Mouse (Mus musculus) embryonic facial prominence, embryonic 14.5 days (tissue): ENCODE measurements around the gene Tpmt. TPM values are rescaled to one million over a fixed set of nuclear protein-coding genes. Genes with fewer than 3 reads are reported as not detected.
A peak's percentile ranks its signal among the peaks of the same experiment; 100 is the strongest.

Source experiments
- ATAC-seq: fragments of 200-750 bp; cut with Nextera tagmentation; 2 replicates; pipeline ENCODE4 v1.8.0; 2017; ENCODE audit warnings: low read depth, moderate number of reproducible peaks, moderate TSS enrichment
- DNase-seq: peaks from one replicate; pipeline ENCODE4 v3.0.0-alpha.2; 2015; ENCODE audit warnings: low spot score
- H3K27ac ChIP-seq: fragments of 300-500 bp; sonication (generic); replicated peaks from 2 replicates; pipeline ENCODE4 v1.5.1; 2014; ENCODE audit warnings: low read depth, mild to moderate bottlenecking, low read length, moderate library complexity
- H3K27me3 ChIP-seq: fragments of 300-500 bp; sonication (generic); replicated peaks from 2 replicates; pipeline ENCODE4 v1.6.1; 2014; ENCODE audit warnings: low read length; ENCODE audit not compliant: control insufficient read depth, insufficient read depth
- H3K36me3 ChIP-seq: fragments of 300-500 bp; sonication (generic); 2 replicates; pipeline ENCODE4 v1.6.1; 2014; ENCODE audit warnings: low read length, mixed read lengths; ENCODE audit not compliant: control insufficient read depth, insufficient read depth
- H3K4me1 ChIP-seq: fragments of 300-500 bp; sonication (generic); 2 replicates; pipeline ENCODE4 v1.6.1; 2014; ENCODE audit warnings: antibody characterized with exemption, low read length; ENCODE audit not compliant: control insufficient read depth, insufficient read depth
- H3K4me2 ChIP-seq: fragments of 300-500 bp; sonication (generic); 2 replicates; pipeline ENCODE4 v1.6.1; 2014; ENCODE audit warnings: low read depth, mild to moderate bottlenecking, low read length, moderate library complexity, mixed read lengths
- H3K4me3 ChIP-seq: fragments of 300-500 bp; sonication (generic); 2 replicates; pipeline ENCODE4 v1.5.1; 2014; ENCODE audit warnings: low read depth, mild to moderate bottlenecking, low read length
- H3K9ac ChIP-seq: fragments of 300-500 bp; sonication (generic); 2 replicates; pipeline ENCODE4 v1.6.1; 2014; ENCODE audit warnings: low read depth, mild to moderate bottlenecking, low read length, moderate library complexity, mixed read lengths
- H3K9me3 ChIP-seq: fragments of 300-500 bp; sonication (generic); 2 replicates; pipeline ENCODE4 v1.6.1; 2016; ENCODE audit warnings: low read length; ENCODE audit not compliant: control insufficient read depth
- WGBS: fragments of 180-500 bp; shearing (Covaris S2); extraction: QIAGEN DNeasy Blood & Tissue Kit; methylation state at CpG from one replicate; pipeline ENCODE4 v1.1.7; 2014; 5-methylcytosine and 5-hydroxymethylcytosine counted together
- polyA plus RNA-seq: library from polyadenylated mRNA; unstranded; fragments of >200 nt; fragmentation: Nextera tagmentation; extraction: Ambion mirVana; gene quantifications from 2 replicates; pipeline ENCODE4 v1.2.1, GENCODE M21; 2014

Tpmt gene
- polyA plus RNA-seq, 1 experiment from 2014 or later, result 17.7 TPM

DNA sequence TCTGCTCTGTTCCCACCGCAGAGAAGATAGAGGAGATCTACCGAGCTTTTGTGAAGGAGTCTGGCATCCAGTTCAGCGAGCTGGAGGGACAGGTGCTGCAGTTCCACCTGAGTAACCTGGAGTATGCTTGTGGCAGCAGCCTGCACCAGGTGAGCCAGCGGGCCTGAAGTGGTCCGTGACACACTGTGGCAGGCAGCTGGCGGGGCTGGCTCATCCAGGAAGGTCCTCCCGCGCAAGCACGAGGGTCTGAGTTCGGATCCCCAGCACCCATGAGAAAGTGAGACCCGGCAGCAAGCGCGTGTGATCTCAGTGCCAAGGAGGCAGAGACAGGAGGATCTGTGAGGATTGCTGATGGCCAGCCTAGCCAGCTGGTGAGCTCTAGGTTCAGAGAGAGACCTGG, 27.3 kb upstream of the Tpmt start:
- no peaks in the 10 kb centered on the region for H3K27me3 ChIP-seq
- no peaks in the 10 kb centered on the region for H3K4me1 ChIP-seq
- WGBS, result 91% methylated on average over 13 of the region's 13 CpGs
- H3K4me3 ChIP-seq, result no peak overlapping the region
- no peaks in the 10 kb centered on the region for H3K9me3 ChIP-seq
- no peak overlapping the region for H3K4me2 ChIP-seq
- DNase-seq, result no peak
- H3K36me3 ChIP-seq, result peaks cover 36% of the 10 kb centered on the region
- no peak for ATAC-seq
- no peak overlapping the region for H3K27ac ChIP-seq
- no peak overlapping the region for H3K9ac ChIP-seq

DNA sequence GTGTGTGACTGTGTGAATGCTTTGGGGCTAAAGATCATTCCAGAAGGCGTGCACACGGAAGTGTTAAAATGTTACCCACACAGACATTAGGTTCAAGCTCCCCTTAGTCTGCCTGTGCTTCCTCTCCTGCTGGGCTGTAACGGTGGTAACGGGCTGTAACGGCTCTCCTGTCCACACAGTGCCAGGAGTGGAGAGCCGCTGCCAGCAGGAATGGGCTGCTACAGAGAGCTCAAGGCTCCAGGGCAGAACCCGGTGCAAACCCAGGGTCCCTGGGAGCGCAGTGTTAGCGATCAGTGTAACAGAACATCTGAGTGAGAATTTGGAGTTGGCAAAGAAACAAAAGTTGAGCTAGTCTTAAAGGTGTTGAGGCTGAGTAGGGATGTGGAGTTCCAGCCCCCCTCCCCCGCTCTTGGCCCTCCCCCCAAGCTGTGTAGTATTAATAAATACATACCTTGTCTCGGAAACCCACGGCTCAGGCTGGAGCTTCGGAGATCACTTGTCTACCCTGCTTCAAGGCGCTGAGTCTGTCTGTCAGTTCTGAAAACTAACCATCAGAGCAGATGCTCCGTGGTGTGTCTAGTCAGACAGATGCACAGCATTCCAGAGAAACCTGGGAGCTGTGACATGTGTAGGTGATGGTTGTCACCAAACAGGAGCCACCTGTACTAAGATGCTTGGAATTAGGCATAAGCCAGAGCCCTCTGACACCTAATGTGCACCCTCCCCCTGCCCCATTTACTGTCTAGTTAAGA, 26.0 kb upstream of the Tpmt start:
- Histone ChIP-seq H3K9ac (no peak overlapping the region), H3K27ac (no peak overlapping the region), H3K36me3 (peaks cover 42% of the 10 kb centered on the region), H3K4me2 (no peak overlapping the region), H3K4me1 (no peaks in the 10 kb centered on the region), H3K4me3 (no peak overlapping the region), H3K9me3 (no peaks in the 10 kb centered on the region), H3K27me3 (no peaks in the 10 kb centered on the region)
- WGBS, result 74% methylated on average over 15 of the region's 15 CpGs
- peak; percentile 5 for DNase-seq
- no peak; the same call in 1 of the 2 replicates for ATAC-seq

DNA sequence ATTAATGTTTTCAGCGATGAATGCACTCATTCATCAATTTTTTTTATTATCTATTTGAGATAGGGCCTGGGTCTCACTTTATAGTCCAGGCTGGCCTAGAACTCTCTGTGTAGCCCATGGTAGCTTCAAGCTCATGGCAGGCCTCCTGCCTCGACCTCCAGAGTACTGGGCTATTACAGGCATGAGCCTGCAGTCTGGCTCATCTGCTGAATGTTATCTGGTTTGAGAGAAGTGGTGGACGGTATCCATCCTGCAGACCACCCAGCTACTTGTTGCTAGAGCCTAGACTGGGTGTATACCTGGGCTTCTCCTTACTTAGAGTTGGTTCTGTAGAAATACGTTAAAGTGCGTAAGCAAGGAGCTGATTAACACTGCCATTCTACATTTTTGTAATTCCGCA, 22.5 kb upstream of the Tpmt start:
- WGBS, result 89% methylated on average over 6 of the region's 6 CpGs
- H3K27ac ChIP-seq, result no peak overlapping the region

DNA sequence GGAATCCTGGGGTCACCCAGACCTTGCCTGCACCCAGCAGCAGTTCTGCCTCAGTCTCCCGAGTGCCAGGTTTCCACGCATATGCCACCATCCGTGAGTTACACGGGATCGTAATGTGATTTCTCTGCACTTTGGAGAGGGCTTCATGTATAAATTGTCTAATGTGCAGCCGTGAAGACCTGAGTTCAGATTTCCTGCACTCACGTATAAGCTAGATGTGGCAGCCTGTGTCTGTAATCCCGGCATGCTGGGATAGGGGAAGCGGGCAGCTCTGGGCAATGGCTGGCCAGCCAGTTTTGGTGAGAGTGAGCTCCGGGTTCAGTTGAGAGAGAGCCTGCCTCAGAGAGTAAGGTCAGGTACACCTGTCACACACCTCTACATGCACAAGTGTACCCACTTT, 22.0 kb upstream of the Tpmt start:
- no peak overlapping the region for H3K4me3 ChIP-seq
- no peaks in the 10 kb centered on the region for H3K27me3 ChIP-seq
- H3K9me3 ChIP-seq, result no peaks in the 10 kb centered on the region
- no peak overlapping the region for H3K9ac ChIP-seq
- H3K27ac ChIP-seq, result no peak overlapping the region
- no peak for ATAC-seq
- DNase-seq, result no peak
- WGBS, result 91% methylated on average over 10 of the region's 10 CpGs
- 0 out of 2 replicates have a peak, but pooled peaks cover 3% of the 10 kb centered on the region for H3K4me1 ChIP-seq
- no peak overlapping the region for H3K4me2 ChIP-seq
- peaks cover 43% of the 10 kb centered on the region for H3K36me3 ChIP-seq

More for the DNA sequence above, 22.5 kb upstream of the Tpmt start:
- DNase-seq, result no peak
- no peak overlapping the region for H3K9ac ChIP-seq
- H3K36me3 ChIP-seq, result peaks cover 45% of the 10 kb centered on the region
- ATAC-seq, result no peak
- no peak overlapping the region for H3K4me2 ChIP-seq
- no peaks in the 10 kb centered on the region for H3K9me3 ChIP-seq
- 0 out of 2 replicates have a peak, but pooled peaks cover 3% of the 10 kb centered on the region for H3K4me1 ChIP-seq
- no peak overlapping the region for H3K4me3 ChIP-seq
- H3K27me3 ChIP-seq, result no peaks in the 10 kb centered on the region

DNA sequence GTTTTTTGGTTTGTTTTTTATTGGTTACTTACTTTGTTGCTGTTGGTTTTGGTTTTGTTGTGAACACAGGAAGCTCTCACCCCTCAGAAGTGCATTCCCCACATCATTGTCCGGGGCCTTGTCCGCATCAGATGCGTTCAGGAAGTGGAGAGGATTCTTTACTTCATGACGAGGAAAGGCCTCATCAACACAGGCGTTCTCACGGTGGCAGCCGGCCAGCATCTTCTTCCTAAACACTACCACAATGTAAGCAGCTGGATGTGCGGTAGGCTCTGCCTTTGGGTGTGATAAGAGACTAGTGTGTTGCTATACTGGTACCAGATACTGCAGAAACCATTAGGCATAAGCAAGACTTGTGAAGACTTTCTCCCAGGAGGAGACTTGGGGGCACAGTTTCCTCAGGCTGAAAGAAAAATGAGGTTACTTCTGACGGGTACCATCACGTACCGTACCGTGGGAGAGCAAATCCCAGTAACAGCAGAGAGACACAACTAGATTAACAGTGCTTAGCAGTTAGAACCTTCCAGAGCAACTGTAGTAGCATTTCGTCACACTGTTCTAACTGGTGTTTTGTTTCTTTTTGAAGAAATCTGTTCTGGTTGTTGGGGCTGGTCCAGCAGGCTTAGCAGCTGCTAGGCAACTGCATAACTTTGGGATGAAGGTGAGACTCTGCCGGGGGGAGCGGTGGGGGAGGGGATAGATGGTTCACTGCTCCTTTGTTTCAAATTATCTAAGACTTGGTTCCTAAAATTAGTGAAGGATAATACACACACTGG, 19.6 kb upstream of the Tpmt start:
- no peak overlapping the region for H3K4me2 ChIP-seq
- H3K9me3 ChIP-seq, result no peaks in the 10 kb centered on the region
- peak; percentile 64 for DNase-seq
- peaks cover 57% of the 10 kb centered on the region for H3K36me3 ChIP-seq
- no peak for ATAC-seq
- H3K9ac ChIP-seq, result no peak overlapping the region
- no peak overlapping the region for H3K27ac ChIP-seq
- no peak overlapping the region for H3K4me3 ChIP-seq
- H3K27me3 ChIP-seq, result no peaks in the 10 kb centered on the region
- WGBS, result 70% methylated on average over 15 of the region's 15 CpGs
- 0 out of 2 replicates have a peak, but pooled peaks cover 3% of the 10 kb centered on the region for H3K4me1 ChIP-seq

DNA sequence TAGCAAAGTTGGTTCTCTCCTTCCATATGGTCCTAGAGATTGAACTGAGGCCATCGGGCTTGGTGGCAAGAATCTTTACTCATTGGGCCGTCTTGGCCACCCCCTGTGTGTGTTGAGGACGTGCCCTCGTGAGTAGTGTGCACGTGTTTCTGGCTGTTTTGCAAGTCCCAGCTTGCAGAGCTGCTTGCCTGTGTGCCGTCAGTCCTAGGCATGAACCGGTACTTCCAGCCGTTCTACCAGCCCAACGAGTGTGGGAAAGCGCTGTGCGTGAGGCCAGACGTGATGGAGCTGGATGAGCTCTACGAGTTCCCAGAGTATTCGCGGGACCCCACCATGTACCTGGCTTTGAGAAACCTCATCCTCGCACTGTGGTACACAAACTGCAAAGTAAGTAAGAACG, 18.2 kb upstream of the Tpmt start:
- Histone ChIP-seq H3K27me3 (no peaks in the 10 kb centered on the region), H3K4me2 (no peak overlapping the region), H3K4me1 (0 out of 2 replicates have a peak, but pooled peaks cover 3% of the 10 kb centered on the region), H3K9ac (no peak overlapping the region), H3K36me3 (peaks cover 60% of the 10 kb centered on the region), H3K4me3 (no peak overlapping the region), H3K27ac (no peak overlapping the region), H3K9me3 (no peaks in the 10 kb centered on the region)
- ATAC-seq (0 out of 2 replicates have a peak, but pooled peaks have one; percentile 30), DNase-seq (peak; percentile 39)
- 87% methylated on average over 17 of the region's 17 CpGs for WGBS

DNA sequence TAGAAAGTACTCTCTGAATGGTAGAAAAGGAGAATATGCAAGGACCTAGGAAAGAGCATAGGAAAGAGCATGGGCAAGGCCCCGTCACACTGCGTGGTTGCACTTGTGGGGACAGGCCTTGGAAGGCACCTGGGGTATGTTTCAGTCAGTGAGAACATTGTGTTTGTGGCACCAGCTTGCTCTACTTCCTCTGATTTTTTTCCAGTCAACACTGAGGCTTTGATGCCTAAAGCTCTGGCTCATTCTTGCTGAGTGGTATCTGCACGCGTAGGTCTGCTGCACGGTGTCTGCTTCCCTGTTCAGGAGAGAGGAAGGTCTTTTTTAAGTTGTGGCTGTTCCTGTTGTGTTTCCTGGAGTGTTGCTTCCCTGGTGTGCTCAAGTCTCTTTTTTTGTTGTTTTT, 12.2 kb upstream of the Tpmt start:
- WGBS, result 92% methylated on average over 5 of the region's 5 CpGs
- Histone ChIP-seq H3K4me3 (no peak overlapping the region), H3K9me3 (no peaks in the 10 kb centered on the region), H3K4me1 (no peaks in the 10 kb centered on the region), H3K4me2 (no peak overlapping the region), H3K9ac (no peak overlapping the region), H3K36me3 (peaks cover 56% of the 10 kb centered on the region), H3K27ac (no peak overlapping the region), H3K27me3 (no peaks in the 10 kb centered on the region)
- DNase-seq (no peak), ATAC-seq (no peak)

DNA sequence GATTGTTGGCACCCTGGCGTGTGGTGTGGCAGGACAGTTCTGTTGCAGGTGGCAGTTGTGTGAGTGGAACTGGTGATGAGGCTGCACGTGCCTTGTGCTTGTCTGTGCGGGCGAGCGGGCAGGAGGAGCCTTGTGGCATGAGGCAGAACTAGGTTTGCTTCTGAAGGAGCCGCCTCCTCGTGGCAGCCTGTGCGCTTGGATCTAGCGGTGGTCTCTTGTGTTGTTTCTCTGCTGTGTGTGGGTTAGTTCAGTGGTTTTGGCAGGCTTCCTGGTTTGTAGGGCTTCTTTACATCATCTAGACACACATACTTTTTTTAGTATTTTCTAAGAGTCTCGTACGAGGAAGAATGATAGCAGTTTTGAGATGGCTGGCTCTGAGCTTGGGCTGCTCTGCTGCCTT, 11.6 kb upstream of the Tpmt start:
- H3K27ac ChIP-seq, result no peak overlapping the region
- 83% methylated on average over 11 of the region's 11 CpGs for WGBS
- H3K4me3 ChIP-seq, result no peak overlapping the region
- no peaks in the 10 kb centered on the region for H3K9me3 ChIP-seq
- H3K4me1 ChIP-seq, result no peaks in the 10 kb centered on the region
- no peaks in the 10 kb centered on the region for H3K27me3 ChIP-seq
- ATAC-seq, result no peak
- H3K36me3 ChIP-seq, result peaks cover 58% of the 10 kb centered on the region
- DNase-seq, result peak; percentile 44
- H3K9ac ChIP-seq, result no peak overlapping the region
- no peak overlapping the region for H3K4me2 ChIP-seq
